Mouse (Mus musculus) liver, embryonic 16.5 days (tissue): ENCODE data around the gene Ptprj. TPM values are rescaled to one million over a fixed set of nuclear protein-coding genes. Genes with fewer than 3 reads are reported as not detected.

Experiments
- ATAC-seq: fragments of 200-750 bp; cut with Nextera tagmentation; 2 replicates; pipeline ENCODE4 v1.8.0; 2017; ENCODE audit warnings: low read depth, mild to moderate bottlenecking, moderate number of reproducible peaks, moderate library complexity
- H3K27ac ChIP-seq: fragments of 300-500 bp; sonication (generic); 2 replicates; pipeline ENCODE4 v1.5.1; 2014; ENCODE audit warnings: mild to moderate bottlenecking, low read length
- H3K27me3 ChIP-seq: fragments of 300-500 bp; sonication (generic); 2 replicates; pipeline ENCODE4 v1.6.1; 2014; ENCODE audit warnings: low read depth, low read length, mixed read lengths; ENCODE audit not compliant: control insufficient read depth, insufficient read depth
- H3K36me3 ChIP-seq: fragments of 300-500 bp; sonication (generic); 2 replicates; pipeline ENCODE4 v1.6.1; 2014; ENCODE audit warnings: mild to moderate bottlenecking; ENCODE audit not compliant: control insufficient read depth, insufficient read depth
- H3K4me1 ChIP-seq: fragments of 300-500 bp; sonication (generic); 2 replicates; pipeline ENCODE4 v1.6.1; 2014; ENCODE audit warnings: low read depth, low read length, mixed read lengths; ENCODE audit not compliant: control insufficient read depth
- H3K4me2 ChIP-seq: fragments of 300-500 bp; sonication (generic); 2 replicates; pipeline ENCODE4 v1.6.1; 2014; ENCODE audit warnings: low read depth, low read length, mixed read lengths
- H3K4me3 ChIP-seq: fragments of 300-500 bp; sonication (generic); 2 replicates; pipeline ENCODE4 v1.5.1; 2014; ENCODE audit warnings: low read depth, mild to moderate bottlenecking, low read length
- H3K9ac ChIP-seq: fragments of 300-500 bp; sonication (generic); 2 replicates; pipeline ENCODE4 v1.6.1; 2014; ENCODE audit warnings: low read depth, low read length
- H3K9me3 ChIP-seq: fragments of 300-500 bp; sonication (generic); replicated peaks from 2 replicates; pipeline ENCODE4 v1.6.1; 2016; ENCODE audit warnings: low read length; ENCODE audit not compliant: control insufficient read depth
- WGBS: fragments of 180-500 bp; shearing (Covaris S2); extraction: QIAGEN DNeasy Blood & Tissue Kit; methylation state at CpG from one replicate; pipeline ENCODE4 v1.1.7; 2014; ENCODE audit not compliant: insufficient replicate concordance; 5-methylcytosine and 5-hydroxymethylcytosine counted together
- polyA plus RNA-seq: library from polyadenylated mRNA; unstranded; fragments of >200 nt; fragmentation: Nextera tagmentation; extraction: Ambion mirVana; gene quantifications from 2 replicates; pipeline ENCODE4 v1.2.1, GENCODE M21; 2015

Gene Ptprj
- polyA plus RNA-seq, 1 experiment from 2014 or later = 2.1 TPM

GRCm38 (mm10) chr2:90613006-90613405 is 32.6 kb upstream of the Ptprj start:
- ATAC-seq = no peak
- Histone ChIP-seq H3K4me1 (peaks cover 7% of the 10 kb centered on the region; the same call in 1 of the 2 replicates), H3K9ac (no peak overlapping the region), H3K4me2 (no peak overlapping the region), H3K27ac (no peak overlapping the region), H3K4me3 (no peak overlapping the region), H3K27me3 (no peaks in the 10 kb centered on the region), H3K36me3 (no peaks in the 10 kb centered on the region), H3K9me3 (no peaks in the 10 kb centered on the region)
- WGBS = 50% methylated on average over 2 of the region's 2 CpGs

DNA sequence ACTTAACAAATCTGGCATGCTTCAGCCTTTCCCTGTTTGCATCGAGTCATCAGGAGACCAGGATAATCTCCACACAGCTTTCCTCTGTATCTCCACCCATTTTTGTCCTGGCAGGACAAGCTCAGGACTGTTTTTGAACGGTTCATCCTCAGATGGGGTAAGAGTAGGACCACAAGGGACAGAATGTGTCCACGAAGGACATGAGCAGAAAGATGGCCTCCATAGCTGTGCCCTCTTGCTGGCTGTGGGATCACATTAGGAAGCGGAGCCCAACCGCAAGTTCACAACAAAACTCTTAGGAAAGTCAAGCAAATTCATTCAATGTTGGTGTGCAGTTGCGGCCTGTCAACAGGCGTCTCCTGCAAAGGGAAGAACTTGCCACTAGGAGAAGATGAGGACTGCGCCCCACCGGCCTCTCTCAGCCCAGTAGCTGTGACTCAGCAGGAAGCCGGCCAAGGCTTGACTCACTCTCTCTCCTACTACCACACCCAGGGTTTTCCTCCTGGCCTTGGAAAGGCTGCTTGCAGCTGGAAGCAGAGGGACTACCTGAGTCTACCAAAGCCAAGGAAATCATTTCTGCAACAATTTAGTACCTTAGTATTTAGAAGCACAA is 31.6 kb upstream of the Ptprj start:
- no peaks in the 10 kb centered on the region for H3K9me3 ChIP-seq
- H3K27ac ChIP-seq = no peak overlapping the region
- 36% methylated on average over 10 of the region's 10 CpGs for whole genome bisulfite sequencing
- peaks cover 7% of the 10 kb centered on the region; the same call in 1 of the 2 replicates for H3K4me1 ChIP-seq
- H3K27me3 ChIP-seq = no peaks in the 10 kb centered on the region
- no peak overlapping the region for H3K9ac ChIP-seq
- peak; percentile 86 for ATAC-seq
- H3K36me3 ChIP-seq = no peaks in the 10 kb centered on the region
- H3K4me3 ChIP-seq = no peak overlapping the region
- H3K4me2 ChIP-seq = no peak overlapping the region

- Histone ChIP-seq H3K9me3 (no peaks in the 10 kb centered on the region), H3K4me1 (no peaks in the 10 kb centered on the region), H3K9ac (no peak overlapping the region), H3K4me3 (no peak overlapping the region), H3K4me2 (no peak overlapping the region), H3K36me3 (no peaks in the 10 kb centered on the region), H3K27me3 (no peaks in the 10 kb centered on the region), H3K27ac (no peak overlapping the region)
- ATAC-seq = no peak
- 66% methylated on average over 3 of the region's 3 CpGs for WGBS
Observed at GRCm38 (mm10) chr2:90601056-90601455, 20.6 kb upstream of the Ptprj start.

DNA sequence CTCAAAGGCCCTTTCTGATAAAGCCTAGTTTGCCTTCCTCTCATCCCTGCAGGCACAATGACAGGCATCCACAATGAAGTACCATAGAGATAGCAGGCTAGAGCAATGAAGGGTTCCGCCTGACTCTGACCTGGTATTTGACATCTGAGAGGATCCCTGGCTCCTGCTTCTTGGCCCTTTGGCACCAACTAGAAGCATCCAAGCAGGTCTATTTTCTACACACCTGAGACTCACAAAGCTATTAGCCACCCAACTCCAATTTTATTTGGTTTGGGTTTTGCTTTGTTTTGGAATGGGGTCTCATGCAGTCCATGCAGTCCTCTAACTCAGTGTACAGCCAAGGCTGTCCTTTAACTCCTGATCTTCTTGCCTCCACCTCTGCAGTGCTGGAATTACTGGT is 7.7 kb upstream of the Ptprj start:
- Histone ChIP-seq H3K27ac (no peak overlapping the region), H3K27me3 (no peaks in the 10 kb centered on the region; the same call in 1 of the 2 replicates), H3K9ac (no peak overlapping the region), H3K4me3 (no peak overlapping the region), H3K4me2 (no peak overlapping the region), H3K4me1 (no peaks in the 10 kb centered on the region), H3K36me3 (no peaks in the 10 kb centered on the region), H3K9me3 (no peaks in the 10 kb centered on the region)
- WGBS = 57% methylated on average over 1 of the region's 1 CpGs
- no peak for ATAC-seq

- Histone ChIP-seq H3K27me3 (no peaks in the 10 kb centered on the region; the same call in 1 of the 2 replicates), H3K9me3 (no peaks in the 10 kb centered on the region), H3K4me2 (no peak overlapping the region), H3K4me3 (no peak overlapping the region), H3K27ac (no peak overlapping the region), H3K9ac (no peak overlapping the region), H3K4me1 (peaks cover 15% of the 10 kb centered on the region), H3K36me3 (no peaks in the 10 kb centered on the region)
- ATAC-seq = no peak
- 40% methylated on average over 4 of the region's 4 CpGs for WGBS
Observed at GRCm38 (mm10) chr2:90584506-90584905, 4.1 kb upstream of the Ptprj start.

- Histone ChIP-seq H3K4me2 (no peak overlapping the region), H3K27ac (no peak overlapping the region), H3K9ac (no peak overlapping the region), H3K27me3 (no peaks in the 10 kb centered on the region; the same call in 1 of the 2 replicates), H3K4me3 (no peak overlapping the region), H3K9me3 (no peaks in the 10 kb centered on the region), H3K4me1 (peaks cover 22% of the 10 kb centered on the region), H3K36me3 (no peaks in the 10 kb centered on the region)
- no peak for ATAC-seq
- WGBS = 35% methylated on average over 5 of the region's 5 CpGs
Observed at GRCm38 (mm10) chr2:90583628-90584131, 3.2 kb upstream of the Ptprj start.

GRCm38 (mm10) chr2:90582814-90583213 is 2.4 kb upstream of the Ptprj start:
- no peak overlapping the region for H3K4me3 ChIP-seq
- H3K4me1 ChIP-seq = peaks cover 25% of the 10 kb centered on the region
- H3K9me3 ChIP-seq = no peaks in the 10 kb centered on the region
- 68% methylated on average over 2 of the region's 2 CpGs for WGBS
- H3K9ac ChIP-seq = no peak overlapping the region
- no peaks in the 10 kb centered on the region for H3K36me3 ChIP-seq
- no peaks in the 10 kb centered on the region; the same call in 1 of the 2 replicates for H3K27me3 ChIP-seq
- H3K4me2 ChIP-seq = no peak overlapping the region
- ATAC-seq = no peak
- no peak overlapping the region for H3K27ac ChIP-seq

- WGBS = 60% methylated on average over 4 of the region's 4 CpGs
- Histone ChIP-seq H3K27me3 (no peaks in the 10 kb centered on the region; the same call in 1 of the 2 replicates), H3K36me3 (no peaks in the 10 kb centered on the region), H3K9ac (no peak overlapping the region), H3K4me3 (no peak overlapping the region), H3K9me3 (no peaks in the 10 kb centered on the region), H3K4me2 (no peak overlapping the region), H3K4me1 (peaks cover 29% of the 10 kb centered on the region), H3K27ac (no peak overlapping the region)
- no peak for ATAC-seq
Observed at GRCm38 (mm10) chr2:90582311-90582710, 1.9 kb upstream of the Ptprj start.

DNA sequence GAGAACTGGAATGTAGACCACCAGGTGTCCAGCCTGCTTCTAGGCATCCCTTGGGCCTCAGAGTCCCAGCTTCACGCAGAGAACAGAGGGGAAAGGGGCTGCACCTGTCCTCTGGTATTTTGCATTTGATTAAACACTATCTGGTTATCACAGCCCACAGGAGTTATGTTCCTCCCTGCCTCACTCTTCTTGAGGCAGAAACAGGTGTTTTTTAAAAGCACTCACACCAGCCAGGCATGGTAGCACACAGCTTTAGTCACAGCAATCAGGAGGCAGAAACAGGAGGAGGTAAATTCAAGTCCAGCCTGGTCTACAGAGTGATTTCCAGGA is 1.3 kb upstream of the Ptprj start:
- Histone ChIP-seq H3K9ac (no peak overlapping the region), H3K27me3 (no peaks in the 10 kb centered on the region; the same call in 1 of the 2 replicates), H3K9me3 (no peaks in the 10 kb centered on the region), H3K27ac (no peak overlapping the region), H3K4me3 (no peak overlapping the region), H3K4me1 (peaks cover 34% of the 10 kb centered on the region), H3K36me3 (no peaks in the 10 kb centered on the region), H3K4me2 (no peak overlapping the region)
- 29% methylated on average over 1 of the region's 1 CpGs for WGBS
- no peak for ATAC-seq
